ENCODE assay signal across 33 mouse cellular contexts in the genomic region with DNA sequence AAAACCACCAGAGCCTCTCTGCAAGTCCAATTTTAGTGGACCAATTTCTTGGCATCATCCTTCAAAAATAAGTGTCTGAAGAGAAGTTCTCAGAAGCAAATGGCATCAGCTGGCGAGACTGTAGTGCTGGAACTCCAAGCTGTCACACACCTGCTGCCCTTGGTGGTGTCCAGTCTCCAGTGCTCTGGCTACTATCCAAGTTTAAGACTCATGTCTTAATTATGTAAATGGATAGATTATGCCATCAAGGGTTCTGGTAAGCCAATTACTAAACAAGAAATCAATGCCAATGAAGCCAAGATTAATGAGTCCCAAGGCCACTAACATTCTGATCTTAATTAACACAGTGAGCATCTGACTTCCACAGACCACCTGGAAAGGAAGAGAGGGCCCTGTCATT. TPM values are rescaled to one million over a fixed set of nuclear protein-coding genes. Genes with fewer than 3 reads are reported as not detected.
DNase-seq lines count a peak whose midpoint lies in the region; ATAC-seq and TF ChIP-seq lines count a peak whose summit lies in the region.
"Had no signal": no experiment of that assay in that cellular context is flagged by ENCODE, and none has a peak within 500 bp of the region (broad histone marks: within the 10 kb centered on the region; RNA-seq: fewer than 3 reads in every experiment).

No protein-coding gene starts in this region.

- no peak overlapping the region for H3K4me3 ChIP-seq in cerebellum, adult 2 months (replicated peaks; ENCODE audit: insufficient read depth, low read depth, low read length)
- H3K4me3 ChIP-seq in hindbrain, postnatal 0 days (ENCODE audit: low read length) = no peak overlapping the region
- H3K4me3 ChIP-seq in hindbrain, embryonic 13.5 days = no peak overlapping the region
- no peak overlapping the region for H3K4me3 ChIP-seq in midbrain, postnatal 0 days (ENCODE audit: low read depth, low read length)
- H3K4me3 ChIP-seq in midbrain, embryonic 10.5 days = no peak overlapping the region
- H3K4me3 ChIP-seq in intestine, embryonic 15.5 days (replicated peaks) = no peak overlapping the region
- H3K4me3 ChIP-seq: embryonic facial prominence, embryonic 10.5 days; embryonic facial prominence, embryonic 13.5 days; erythroblast, embryonic 14.5 days; forebrain, embryonic 12.5 days; forebrain, embryonic 15.5 days; heart, embryonic 12.5 days; heart, embryonic 15.5 days; hindbrain, embryonic 10.5 days had no signal

- no peak overlapping the region for H3K27ac ChIP-seq in cerebellum, adult 2 months (ENCODE audit: insufficient read depth, low read length)
- H3K27ac ChIP-seq in hindbrain, postnatal 0 days = no peak overlapping the region
- H3K27ac ChIP-seq in hindbrain, embryonic 13.5 days = no peak overlapping the region
- no peak overlapping the region for H3K27ac ChIP-seq in midbrain, postnatal 0 days (ENCODE audit: low read depth, low read length)
- H3K27ac ChIP-seq in midbrain, embryonic 10.5 days (replicated peaks) = no peak overlapping the region
- H3K27ac ChIP-seq in intestine, embryonic 15.5 days = no peak overlapping the region
- H3K27ac ChIP-seq: embryonic facial prominence, embryonic 10.5 days; embryonic facial prominence, embryonic 13.5 days; forebrain, embryonic 12.5 days; forebrain, embryonic 15.5 days; heart, embryonic 15.5 days; hindbrain, embryonic 10.5 days had no signal

- no peak for ATAC-seq in hindbrain, postnatal 0 days
- no peak for ATAC-seq in hindbrain, embryonic 13.5 days (ENCODE audit: low FRiP score)
- ATAC-seq in midbrain, postnatal 0 days (ENCODE audit: low FRiP score) = no peak
- no peak for ATAC-seq in intestine, embryonic 15.5 days
- ATAC-seq: forebrain, embryonic 15.5 days; hindbrain, embryonic 16.5 days; inflammation-experienced regulatory T-cells, adult 6 months; Patski had no signal

- peaks cover 2% of the 10 kb centered on the region; the same call in 1 of the 2 replicates for H3K27me3 ChIP-seq in cerebellum, adult 2 months (ENCODE audit: control insufficient read depth, insufficient read depth, low read length)
- H3K27me3 ChIP-seq in hindbrain, postnatal 0 days (ENCODE audit: insufficient read depth, low read length) = no peaks in the 10 kb centered on the region
- 0 out of 2 replicates have a peak, but pooled peaks cover 3% of the 10 kb centered on the region for H3K27me3 ChIP-seq in hindbrain, embryonic 13.5 days
- no peaks in the 10 kb centered on the region for H3K27me3 ChIP-seq in midbrain, postnatal 0 days (ENCODE audit: insufficient read depth, low read length)
- no peaks in the 10 kb centered on the region for H3K27me3 ChIP-seq in midbrain, embryonic 10.5 days (ENCODE audit: low read depth, poor library complexity, severe bottlenecking)
- H3K27me3 ChIP-seq in intestine, embryonic 15.5 days (replicated peaks) = no peaks in the 10 kb centered on the region
- H3K27me3 ChIP-seq: embryonic facial prominence, embryonic 13.5 days; forebrain, embryonic 15.5 days; heart, embryonic 12.5 days; heart, embryonic 15.5 days had no signal

- no peaks in the 10 kb centered on the region for H3K4me1 ChIP-seq in cerebellum, adult 2 months (ENCODE audit: control insufficient read depth, insufficient read depth, low read length)
- H3K4me1 ChIP-seq in hindbrain, postnatal 0 days (ENCODE audit: insufficient read depth, low read length) = no peaks in the 10 kb centered on the region
- H3K4me1 ChIP-seq in hindbrain, embryonic 13.5 days (replicated peaks) = no peaks in the 10 kb centered on the region
- no peaks in the 10 kb centered on the region for H3K4me1 ChIP-seq in midbrain, postnatal 0 days (ENCODE audit: insufficient read depth, low read length)
- H3K4me1 ChIP-seq in midbrain, embryonic 10.5 days = no peaks in the 10 kb centered on the region
- no peaks in the 10 kb centered on the region for H3K4me1 ChIP-seq in intestine, embryonic 15.5 days (replicated peaks)
- H3K4me1 ChIP-seq: embryonic facial prominence, embryonic 10.5 days; embryonic facial prominence, embryonic 13.5 days; forebrain, embryonic 12.5 days; forebrain, embryonic 15.5 days; heart, embryonic 12.5 days; heart, embryonic 15.5 days; hindbrain, embryonic 10.5 days had no signal

- no peak for TF ChIP-seq POLR2A in cerebellum, adult 2 months (IDR thresholded peaks at IDR 0.05; ENCODE audit: borderline replicate concordance, insufficient read depth, low read length)

- H3K9ac ChIP-seq in hindbrain, postnatal 0 days (replicated peaks; ENCODE audit: low read length) = no peak overlapping the region
- H3K9ac ChIP-seq in hindbrain, embryonic 13.5 days = no peak overlapping the region
- no peak overlapping the region for H3K9ac ChIP-seq in midbrain, postnatal 0 days (replicated peaks; ENCODE audit: low read length, poor library complexity, severe bottlenecking)
- no peak overlapping the region for H3K9ac ChIP-seq in intestine, embryonic 15.5 days
- H3K9ac ChIP-seq: embryonic facial prominence, embryonic 13.5 days; forebrain, embryonic 12.5 days; forebrain, embryonic 15.5 days; heart, embryonic 12.5 days; heart, embryonic 15.5 days had no signal

- peak; percentile 54 to 57 for DNase-seq in cerebellum, postnatal 10 days
- no peak for DNase-seq in cerebellum, adult 2 months
- peak; percentile 50 for DNase-seq in hindbrain, postnatal 0 days (ENCODE audit: low spot score)
- peak; percentile 55 for DNase-seq in midbrain, postnatal 0 days (ENCODE audit: low spot score)
- DNase-seq in midbrain, embryonic 10.5 days (ENCODE audit: low spot score) = no peak
- DNase-seq: adrenal gland, postnatal 10 days; adrenal gland, postnatal 36 days; cerebellum, adult 11 months; cerebellum, adult 8-10 months; cerebellum, postnatal 36 days; embryo, embryonic 11 days; gastrocnemius, postnatal 25 days; heart, adult 18-20 months; heart, postnatal 10 days; heart, postnatal 36 days had no signal

- WGBS in cerebellum, adult 2 months = 40% methylated on average over 1 of the region's 1 CpGs
- WGBS in hindbrain, postnatal 0 days = 30% methylated on average over 1 of the region's 1 CpGs
- WGBS in hindbrain, embryonic 13.5 days = 56% methylated on average over 1 of the region's 1 CpGs
- WGBS in midbrain, postnatal 0 days = 56% methylated on average over 1 of the region's 1 CpGs
- 73% methylated on average over 1 of the region's 1 CpGs for WGBS in midbrain, embryonic 10.5 days
- 74% methylated on average over 1 of the region's 1 CpGs for WGBS in intestine, embryonic 15.5 days

- H3K36me3 ChIP-seq in hindbrain, postnatal 0 days (ENCODE audit: insufficient read depth, low read length) = no peaks in the 10 kb centered on the region
- H3K36me3 ChIP-seq in hindbrain, embryonic 13.5 days = no peaks in the 10 kb centered on the region
- H3K36me3 ChIP-seq in midbrain, postnatal 0 days (ENCODE audit: insufficient read depth, low read length) = no peaks in the 10 kb centered on the region
- H3K36me3 ChIP-seq in midbrain, embryonic 10.5 days = no peaks in the 10 kb centered on the region
- no peaks in the 10 kb centered on the region for H3K36me3 ChIP-seq in intestine, embryonic 15.5 days
- H3K36me3 ChIP-seq: embryonic facial prominence, embryonic 10.5 days; embryonic facial prominence, embryonic 13.5 days; forebrain, embryonic 12.5 days; forebrain, embryonic 15.5 days; heart, embryonic 12.5 days; heart, embryonic 15.5 days; hindbrain, embryonic 10.5 days had no signal

- TF ChIP-seq CTCF in cerebellum, adult 2 months (IDR thresholded peaks at IDR 0.05; ENCODE audit: borderline replicate concordance, insufficient read depth, low read depth, low read length) = no peak
- no peak for TF ChIP-seq CTCF in hindbrain, postnatal 0 days (IDR thresholded peaks at IDR 0.05; ENCODE audit: low read depth)
- TF ChIP-seq CTCF in midbrain, postnatal 0 days (IDR thresholded peaks at IDR 0.05) = no peak

- H3K4me2 ChIP-seq in hindbrain, postnatal 0 days (ENCODE audit: low read depth, low read length) = no peak overlapping the region
- H3K4me2 ChIP-seq in hindbrain, embryonic 13.5 days = no peak overlapping the region
- no peak overlapping the region for H3K4me2 ChIP-seq in midbrain, postnatal 0 days (ENCODE audit: low read depth, low read length, poor library complexity, severe bottlenecking)
- H3K4me2 ChIP-seq in intestine, embryonic 15.5 days (replicated peaks) = no peak overlapping the region
- H3K4me2 ChIP-seq: embryonic facial prominence, embryonic 13.5 days; forebrain, embryonic 12.5 days; forebrain, embryonic 15.5 days; heart, embryonic 12.5 days; heart, embryonic 15.5 days had no signal

- no peaks in the 10 kb centered on the region for H3K9me3 ChIP-seq in hindbrain, postnatal 0 days (ENCODE audit: low read length)
- no peaks in the 10 kb centered on the region for H3K9me3 ChIP-seq in hindbrain, embryonic 13.5 days
- H3K9me3 ChIP-seq in midbrain, postnatal 0 days (ENCODE audit: low read length) = no peaks in the 10 kb centered on the region
- no peaks in the 10 kb centered on the region for H3K9me3 ChIP-seq in midbrain, embryonic 10.5 days (replicated peaks)
- no peaks in the 10 kb centered on the region for H3K9me3 ChIP-seq in intestine, embryonic 15.5 days
- H3K9me3 ChIP-seq: embryonic facial prominence, embryonic 10.5 days; embryonic facial prominence, embryonic 13.5 days; forebrain, embryonic 12.5 days; forebrain, embryonic 15.5 days; heart, embryonic 12.5 days; heart, embryonic 15.5 days; hindbrain, embryonic 10.5 days had no signal

RNA-seq across cellular contexts. Expression of gene Gm4894, which starts 44.8 kb away (rescaled TPM):
- not detected in 2 replicates for polyA plus RNA-seq in cerebellum, adult 2 months (2012; rRNA removed)
- total RNA-seq in hindbrain, postnatal 0 days (2014; rRNA removed) = not detected in 2 replicates
- not detected in 2 replicates for polyA plus RNA-seq in hindbrain, postnatal 0 days (2015; fragmentation: Nextera tagmentation; extraction: Ambion mirVana)
- polyA plus RNA-seq in hindbrain, embryonic 13.5 days (2015; fragmentation: Nextera tagmentation; extraction: Ambion mirVana) = not detected in 2 replicates
- not detected in 2 replicates for total RNA-seq in midbrain, postnatal 0 days (2014; rRNA removed)
- not detected in 2 replicates for polyA plus RNA-seq in midbrain, postnatal 0 days (2015; fragmentation: Nextera tagmentation; extraction: Ambion mirVana)
- not detected in 2 replicates for polyA plus RNA-seq in midbrain, embryonic 10.5 days (2016; fragmentation: Nextera tagmentation; extraction: Ambion mirVana)
- polyA plus RNA-seq in intestine, embryonic 15.5 days (2015; fragmentation: Nextera tagmentation; extraction: Ambion mirVana) = not detected in 2 replicates
- total RNA-seq: adrenal gland, adult 18-20 months; adrenal gland, postnatal 10 days; adrenal gland, postnatal 36 days; ES-E14; gastrocnemius, adult 8-10 months; gastrocnemius, postnatal 25 days; heart, adult 18-20 months; heart, postnatal 10 days; heart, postnatal 36 days had no signal
- polyA plus RNA-seq: cortical plate, adult 2 months; embryonic facial prominence, embryonic 10.5 days; embryonic facial prominence, embryonic 13.5 days; erythroblast, embryonic 14.5 days; forebrain, embryonic 12.5 days; forebrain, embryonic 15.5 days; gonadal fat pad, adult 2 months; heart, embryonic 12.5 days; heart, embryonic 15.5 days; hindbrain, embryonic 10.5 days; hindbrain, embryonic 16.5 days; inflammation-experienced regulatory T-cells, adult 6 months; Patski had no signal

RNA-seq across cellular contexts. Expression of gene Drd2, which starts 45.3 kb away (rescaled TPM):
- polyA plus RNA-seq in cerebellum, adult 2 months (2012; rRNA removed) = 5.7 and 8.2 TPM in 2 replicates
- 8.2 and 8.4 TPM in 2 replicates for total RNA-seq in hindbrain, postnatal 0 days (2014; rRNA removed)
- 4.4 and 4.9 TPM in 2 replicates for polyA plus RNA-seq in hindbrain, postnatal 0 days (2015; fragmentation: Nextera tagmentation; extraction: Ambion mirVana)
- polyA plus RNA-seq in hindbrain, embryonic 13.5 days (2015; fragmentation: Nextera tagmentation; extraction: Ambion mirVana) = 2.5 and 3.0 TPM in 2 replicates
- 12.7 and 13.3 TPM in 2 replicates for total RNA-seq in midbrain, postnatal 0 days (2014; rRNA removed)
- 7.8 and 8.6 TPM in 2 replicates for polyA plus RNA-seq in midbrain, postnatal 0 days (2015; fragmentation: Nextera tagmentation; extraction: Ambion mirVana)
- 0.48 and 0.65 TPM in 2 replicates for polyA plus RNA-seq in midbrain, embryonic 10.5 days (2016; fragmentation: Nextera tagmentation; extraction: Ambion mirVana)
- 0.09 and 0.16 TPM in 2 replicates for polyA plus RNA-seq in intestine, embryonic 15.5 days (2015; fragmentation: Nextera tagmentation; extraction: Ambion mirVana)
- total RNA-seq: ES-E14; gastrocnemius, adult 8-10 months; gastrocnemius, postnatal 25 days had no signal
- polyA plus RNA-seq: embryonic facial prominence, embryonic 13.5 days; erythroblast, embryonic 14.5 days; heart, embryonic 12.5 days; inflammation-experienced regulatory T-cells, adult 6 months; Patski had no signal

Comparison
In these comparisons a context has a peak if more than half of its experiments do, and no peak if none do; other contexts are left out.
1. DNase-seq: peak in cerebellum, postnatal 10 days (2 of 2), hindbrain, postnatal 0 days (single experiment) and midbrain, postnatal 0 days (single experiment); none in cerebellum, adult 2 months (0 of 2) and midbrain, embryonic 10.5 days (single experiment).